Mouse (Mus musculus) lung, adult 2 months (tissue): Measurements from ENCODE around the gene Rnf216.

Experiments
- CTCF ChIP-seq: fragments of 200-500 bp; IDR thresholded peaks from 2 replicates; pipeline ENCODE4 v1.5.1; 2011; ENCODE audit warnings: mild to moderate bottlenecking, low read length, control low read depth; ENCODE audit not compliant: insufficient read depth
- POLR2A ChIP-seq: fragments of 200-500 bp; IDR thresholded peaks from 2 replicates; pipeline ENCODE4 v1.6.1; 2011; ENCODE audit warnings: low read depth, mild to moderate bottlenecking, control low read depth, low read length, borderline replicate concordance; ENCODE audit errors: extremely low read depth

DNA sequence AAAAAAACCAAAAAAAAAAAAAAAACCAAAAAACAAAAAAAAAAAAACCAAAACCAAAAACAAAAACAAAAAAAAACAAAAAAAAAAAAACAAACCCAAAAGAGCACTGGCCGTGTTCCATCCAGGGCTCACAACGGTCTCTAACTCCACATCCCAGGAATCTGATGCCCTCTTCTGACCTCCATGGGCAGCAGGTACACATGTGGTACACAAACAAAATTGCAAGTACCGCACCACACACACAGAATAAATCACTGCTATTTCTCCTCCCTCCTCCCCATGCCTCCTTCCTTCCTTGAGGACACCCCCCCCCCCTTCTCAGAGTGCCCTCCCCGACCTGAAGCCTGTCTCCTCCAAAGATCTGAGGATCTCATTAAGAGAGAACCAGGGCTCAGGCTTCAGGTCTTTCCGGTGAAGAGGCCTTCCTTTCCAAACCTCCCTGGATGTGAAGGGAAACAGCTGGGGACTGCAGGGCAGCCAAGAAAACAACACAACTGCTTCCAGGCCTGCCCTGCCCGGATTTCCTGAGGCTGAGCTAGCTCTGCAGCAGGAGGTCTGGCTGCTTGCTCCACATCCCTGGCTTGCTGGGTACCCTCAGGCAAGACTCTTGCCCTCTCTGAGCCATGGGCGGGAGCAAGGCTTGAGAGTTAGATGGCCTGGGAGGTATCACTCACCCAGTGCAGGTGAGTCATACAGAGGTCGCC is 167.7 kb downstream of the Rnf216 start:
- no peak for TF ChIP-seq CTCF
- no peak for TF ChIP-seq POLR2A
